Mouse (Mus musculus) heart, embryonic 11.5 days (tissue): ENCODE data around the gene Hexa. TPM values are rescaled to one million over a fixed set of nuclear protein-coding genes. Genes with fewer than 3 reads are reported as not detected.

ENCODE experiments used
- ATAC-seq: fragments of 200-750 bp; cut with Nextera tagmentation; replicated peaks from 2 replicates; pipeline ENCODE4 v1.8.0; 2017; ENCODE audit warnings: moderate library complexity; ENCODE audit not compliant: insufficient number of reproducible peaks, low FRiP score, low TSS enrichment
- H3K27ac ChIP-seq: fragments of 300-500 bp; sonication (generic); 2 replicates; pipeline ENCODE4 v1.5.1; 2014; ENCODE audit warnings: mild to moderate bottlenecking, low read depth, low read length
- H3K27me3 ChIP-seq: fragments of 300-500 bp; sonication (generic); 2 replicates; pipeline ENCODE4 v1.6.1; 2014; ENCODE audit warnings: mild to moderate bottlenecking, low read length, mixed read lengths; ENCODE audit not compliant: control insufficient read depth, insufficient read depth
- H3K36me3 ChIP-seq: fragments of 300-500 bp; sonication (generic); 2 replicates; pipeline ENCODE4 v1.6.1; 2014; ENCODE audit warnings: mild to moderate bottlenecking, low read length, moderate library complexity, mixed read lengths; ENCODE audit not compliant: control insufficient read depth, insufficient read depth
- H3K4me1 ChIP-seq: fragments of 300-500 bp; sonication (generic); 2 replicates; pipeline ENCODE4 v1.6.1; 2014; ENCODE audit warnings: low read length; ENCODE audit not compliant: control insufficient read depth, insufficient read depth
- H3K4me2 ChIP-seq: fragments of 300-500 bp; sonication (generic); 2 replicates; pipeline ENCODE4 v1.6.1; 2014; ENCODE audit warnings: mild to moderate bottlenecking, moderate library complexity
- H3K4me3 ChIP-seq: fragments of 300-500 bp; sonication (generic); 2 replicates; pipeline ENCODE4 v1.5.1; 2014; ENCODE audit warnings: low read depth, low read length
- H3K9ac ChIP-seq: fragments of 300-500 bp; sonication (generic); 2 replicates; pipeline ENCODE4 v1.6.1; 2014; ENCODE audit warnings: mild to moderate bottlenecking, low read depth, low read length, moderate library complexity
- H3K9me3 ChIP-seq: fragments of 300-500 bp; sonication (generic); replicated peaks from 2 replicates; pipeline ENCODE4 v1.6.1; 2016; ENCODE audit warnings: low read length; ENCODE audit not compliant: control insufficient read depth
- WGBS: fragments of 180-500 bp; shearing (Covaris S2); extraction: QIAGEN DNeasy Blood & Tissue Kit; methylation state at CpG from one replicate; pipeline ENCODE4 v1.1.7; 2014; ENCODE audit not compliant: insufficient replicate concordance; 5-methylcytosine and 5-hydroxymethylcytosine counted together
- polyA plus RNA-seq: library from polyadenylated mRNA; unstranded; fragments of >200 nt; fragmentation: Nextera tagmentation; extraction: Ambion mirVana; gene quantifications from 2 replicates; pipeline ENCODE4 v1.2.1, GENCODE M21; 2014

Hexa gene
- polyA plus RNA-seq, 1 experiment from 2014 or later: 67.1 TPM

DNA sequence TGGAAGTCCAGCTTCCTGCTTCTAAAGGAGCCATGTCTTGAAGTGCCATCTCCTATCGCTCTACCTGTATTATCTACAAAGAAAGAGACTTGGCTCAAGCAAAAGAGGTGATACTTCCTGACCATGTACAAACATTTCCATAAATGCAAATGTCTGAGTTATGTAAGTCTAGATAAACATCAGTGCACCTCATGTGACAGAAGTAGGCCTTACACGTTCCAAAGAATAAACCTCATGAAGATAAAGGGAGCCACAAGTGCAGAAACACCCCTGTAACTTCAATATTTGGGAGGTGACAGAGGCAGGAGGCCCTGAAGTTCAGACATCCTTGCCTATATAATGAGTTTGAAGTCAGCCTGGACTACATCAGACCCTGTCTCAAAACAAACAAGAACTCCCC, 32.5 kb downstream of the Hexa start:
- Histone ChIP-seq H3K4me3 (no peak overlapping the region), H3K9me3 (no peaks in the 10 kb centered on the region), H3K27me3 (peaks cover 5% of the 10 kb centered on the region), H3K4me1 (no peaks in the 10 kb centered on the region), H3K36me3 (no peaks in the 10 kb centered on the region), H3K27ac (no peak overlapping the region), H3K4me2 (no peak overlapping the region), H3K9ac (no peak overlapping the region)
- no peak for ATAC-seq
- 75% methylated on average over 2 of the region's 2 CpGs for WGBS

DNA sequence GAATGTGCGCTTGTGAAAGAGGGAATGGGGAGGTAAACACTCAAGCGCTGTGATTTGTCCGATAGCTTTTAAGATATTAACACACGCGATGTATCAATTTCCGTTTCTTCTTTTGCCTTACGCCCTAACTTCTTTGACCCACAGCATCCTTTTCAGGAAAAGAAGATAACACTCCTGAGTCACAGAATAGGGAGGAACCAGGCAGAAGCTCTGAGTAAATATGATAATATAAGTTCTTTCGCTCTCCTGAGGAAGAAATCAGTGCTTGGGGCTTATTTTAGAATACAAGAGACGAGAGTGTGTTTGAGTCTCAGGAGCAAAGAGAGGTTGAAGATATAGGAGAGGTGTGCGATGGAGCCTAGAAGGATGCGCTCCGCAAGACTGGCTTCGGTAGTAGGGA, 38.1 kb downstream of the Hexa start:
- Histone ChIP-seq H3K4me3 (peak overlapping the region; percentile 41), H3K36me3 (no peaks in the 10 kb centered on the region), H3K27ac (no peak overlapping the region), H3K9me3 (no peaks in the 10 kb centered on the region), H3K4me1 (peaks cover 5% of the 10 kb centered on the region), H3K9ac (no peak overlapping the region), H3K27me3 (peaks cover 20% of the 10 kb centered on the region), H3K4me2 (peak overlapping the region; percentile 73)
- no peak for ATAC-seq
- 9% methylated on average over 13 of the region's 13 CpGs for whole genome bisulfite sequencing

DNA sequence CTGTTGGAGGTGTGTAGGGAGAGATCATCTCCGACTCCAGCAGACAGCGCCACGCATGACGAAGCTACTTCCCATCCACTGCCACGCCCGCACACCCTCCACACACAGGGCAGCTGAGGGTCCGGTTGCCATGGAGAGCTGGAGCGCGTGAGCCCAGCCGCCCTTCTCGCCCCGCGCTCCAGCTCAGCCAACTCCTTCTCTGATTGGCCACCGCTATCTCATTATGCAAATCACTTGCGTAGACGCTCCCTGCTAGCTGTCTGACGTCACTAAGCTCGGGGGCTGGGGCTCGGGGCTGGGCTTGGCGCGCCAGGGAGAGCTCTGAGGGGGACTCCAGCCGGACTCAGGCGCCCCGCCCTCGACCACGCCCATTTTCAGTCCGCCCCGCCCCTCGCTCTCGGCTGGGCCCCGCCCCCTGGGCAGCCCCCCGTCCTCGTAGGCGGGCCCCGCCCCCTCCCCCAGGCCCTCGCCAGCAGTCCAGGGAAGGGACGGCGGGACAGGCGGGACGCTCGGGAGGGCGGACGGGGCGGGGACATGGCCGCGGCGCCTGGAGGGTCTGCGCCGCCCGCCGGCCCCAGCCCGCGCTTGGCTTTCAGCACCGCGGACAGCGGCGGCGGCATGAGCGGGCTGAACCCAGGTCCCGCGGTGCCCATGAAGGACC, 38.6 kb downstream of the Hexa start, which contains the start of gene Celf6:
Gene Celf6 (plus strand): TSS at position 74 of the 661 bp plus-strand sequence.
- WGBS: under 1% methylated on average over 47 of the region's 61 CpGs
- Histone ChIP-seq H3K36me3 (no peaks in the 10 kb centered on the region), H3K4me1 (peaks cover 5% of the 10 kb centered on the region), H3K9me3 (no peaks in the 10 kb centered on the region), H3K4me2 (peak within 1 kb of the TSS; percentile 73), H3K9ac (no peak within 1 kb of the TSS), H3K27ac (no peak within 1 kb of the TSS), H3K27me3 (peaks cover 22% of the 10 kb centered on the region), H3K4me3 (peak within 1 kb of the TSS; percentile 41)
- ATAC-seq: peak; percentile 96

DNA sequence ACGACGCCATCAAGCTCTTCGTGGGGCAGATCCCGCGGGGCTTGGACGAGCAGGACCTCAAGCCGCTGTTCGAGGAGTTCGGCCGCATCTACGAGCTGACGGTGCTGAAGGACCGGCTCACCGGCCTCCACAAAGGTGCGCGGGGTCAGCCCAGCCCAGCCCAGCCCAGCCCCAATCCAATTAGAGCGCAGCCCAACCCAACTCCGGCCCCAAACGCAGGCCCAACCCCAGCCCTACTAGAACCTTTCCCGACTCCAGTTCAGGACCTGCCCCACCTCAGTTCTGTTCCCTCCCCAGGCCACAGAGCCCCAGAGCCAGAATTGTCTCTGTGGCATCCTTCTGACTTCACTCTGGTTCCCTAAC, 39.1 kb downstream of the Hexa start:
- Histone ChIP-seq H3K27ac (no peak overlapping the region), H3K4me1 (peaks cover 5% of the 10 kb centered on the region), H3K4me2 (peak overlapping the region; percentile 73), H3K27me3 (peaks cover 23% of the 10 kb centered on the region), H3K9ac (no peak overlapping the region), H3K4me3 (peak overlapping the region; percentile 41), H3K36me3 (no peaks in the 10 kb centered on the region), H3K9me3 (no peaks in the 10 kb centered on the region)
- under 1% methylated on average over 20 of the region's 20 CpGs for WGBS
- ATAC-seq: 0 out of 2 replicates have a peak, but pooled peaks have one; percentile 13

DNA sequence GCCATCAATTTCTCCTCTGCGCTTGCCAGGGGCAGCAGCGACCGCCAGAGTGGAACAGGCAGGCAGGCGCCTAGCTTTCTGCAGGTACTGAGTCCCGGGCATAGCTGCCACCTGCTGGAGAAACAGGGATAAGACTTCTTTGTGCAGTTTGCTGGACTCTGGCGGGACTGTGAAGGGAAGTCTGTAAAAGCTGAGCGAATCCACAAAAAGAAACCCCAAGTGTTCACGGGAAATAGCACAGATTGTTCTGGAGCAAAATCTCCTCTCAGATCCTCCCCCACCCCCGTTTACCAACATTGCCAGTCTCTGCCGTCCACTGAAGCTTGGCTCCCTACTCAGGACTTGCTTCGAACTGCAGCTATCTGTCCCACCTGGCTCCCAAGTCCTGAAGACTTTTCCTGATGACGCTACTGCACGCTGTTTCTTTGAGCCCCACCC, 45.5 kb downstream of the Hexa start:
- Histone ChIP-seq H3K27me3 (peaks cover 30% of the 10 kb centered on the region), H3K9me3 (no peaks in the 10 kb centered on the region), H3K9ac (peak overlapping the region; percentile 47; the same call in 1 of the 2 replicates), H3K36me3 (no peaks in the 10 kb centered on the region), H3K4me2 (peak overlapping the region; percentile 54), H3K4me3 (peak overlapping the region; percentile 27), H3K4me1 (no peaks in the 10 kb centered on the region), H3K27ac (no peak overlapping the region)
- no peak for ATAC-seq
- WGBS: 5% methylated on average over 13 of the region's 13 CpGs

DNA sequence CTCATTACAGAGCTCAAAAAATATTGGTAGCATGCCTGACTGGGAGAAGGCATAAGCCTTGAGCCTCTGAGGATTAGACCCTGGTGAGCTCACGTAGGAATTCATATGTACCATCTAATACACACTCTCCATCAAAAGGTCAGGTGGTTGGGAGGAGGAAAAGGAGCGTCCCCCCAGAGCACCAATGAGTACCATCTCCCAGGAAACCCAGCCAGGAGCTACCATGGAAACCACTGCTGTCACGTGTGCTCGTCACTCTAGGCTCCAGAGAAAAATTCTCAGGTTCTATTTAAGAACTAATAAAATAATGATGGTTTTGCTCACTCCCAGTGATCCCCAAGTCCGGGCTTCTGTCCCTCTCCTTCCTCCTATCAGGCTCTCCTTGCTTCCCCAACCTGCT, 48.9 kb downstream of the Hexa start:
- H3K27me3 ChIP-seq: peaks cover 23% of the 10 kb centered on the region
- no peak overlapping the region for H3K27ac ChIP-seq
- H3K36me3 ChIP-seq: no peaks in the 10 kb centered on the region
- no peaks in the 10 kb centered on the region for H3K4me1 ChIP-seq
- no peak for ATAC-seq
- WGBS: 62% methylated on average over 5 of the region's 5 CpGs
- no peaks in the 10 kb centered on the region for H3K9me3 ChIP-seq
- H3K4me3 ChIP-seq: no peak overlapping the region
- H3K4me2 ChIP-seq: no peak overlapping the region
- no peak overlapping the region for H3K9ac ChIP-seq

DNA sequence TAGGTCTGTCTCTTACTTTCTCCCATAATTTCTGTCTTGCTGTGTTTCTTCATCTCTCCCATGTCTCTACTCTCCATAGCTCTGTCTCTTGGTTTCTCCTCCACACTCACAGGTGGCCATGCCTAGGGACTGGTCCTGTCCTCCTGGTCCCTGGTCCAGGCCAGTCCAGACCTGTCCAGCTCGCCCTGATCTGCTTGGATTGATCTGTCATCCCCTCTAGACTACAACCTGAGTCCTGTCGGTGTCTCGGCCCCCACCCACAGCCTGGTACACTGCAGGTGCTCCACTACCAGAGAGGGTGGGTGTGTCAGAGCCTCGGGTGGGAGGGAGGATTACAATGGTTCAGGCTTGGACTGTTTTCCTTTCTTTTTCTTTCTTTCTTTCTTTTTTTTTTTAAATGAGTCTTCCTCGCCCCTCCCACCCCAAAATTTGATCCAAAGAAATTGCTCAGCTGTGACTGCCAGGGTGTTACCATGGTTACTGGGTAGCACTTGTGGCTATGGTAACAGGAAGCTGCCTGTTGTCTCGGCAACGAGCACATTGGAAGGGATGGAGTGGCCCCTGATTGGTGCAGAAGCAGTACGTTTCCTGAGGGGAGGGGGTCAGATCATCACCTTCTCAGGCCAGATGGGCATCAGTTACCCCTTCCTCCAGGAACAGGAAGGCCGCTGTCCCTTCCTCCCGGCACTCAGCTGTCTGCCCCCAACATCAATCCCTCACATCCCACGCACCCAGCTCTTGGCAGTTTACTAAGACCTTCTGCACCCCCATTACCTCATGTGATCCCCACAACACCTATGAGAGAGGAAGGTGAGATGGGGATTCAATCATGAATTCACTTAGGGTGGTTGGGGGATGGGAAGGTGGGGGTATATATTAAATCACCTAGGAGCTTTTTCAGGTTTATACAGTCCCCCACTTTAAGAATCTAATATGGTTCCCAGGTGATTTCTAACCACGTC, 49.7 kb downstream of the Hexa start:
- no peak overlapping the region for H3K9ac ChIP-seq
- no peaks in the 10 kb centered on the region for H3K4me1 ChIP-seq
- H3K4me3 ChIP-seq: no peak overlapping the region
- H3K27ac ChIP-seq: no peak overlapping the region
- H3K36me3 ChIP-seq: no peaks in the 10 kb centered on the region
- no peak overlapping the region for H3K4me2 ChIP-seq
- WGBS: 44% methylated on average over 12 of the region's 12 CpGs
- ATAC-seq: no peak
- H3K9me3 ChIP-seq: no peaks in the 10 kb centered on the region
- H3K27me3 ChIP-seq: peaks cover 21% of the 10 kb centered on the region

DNA sequence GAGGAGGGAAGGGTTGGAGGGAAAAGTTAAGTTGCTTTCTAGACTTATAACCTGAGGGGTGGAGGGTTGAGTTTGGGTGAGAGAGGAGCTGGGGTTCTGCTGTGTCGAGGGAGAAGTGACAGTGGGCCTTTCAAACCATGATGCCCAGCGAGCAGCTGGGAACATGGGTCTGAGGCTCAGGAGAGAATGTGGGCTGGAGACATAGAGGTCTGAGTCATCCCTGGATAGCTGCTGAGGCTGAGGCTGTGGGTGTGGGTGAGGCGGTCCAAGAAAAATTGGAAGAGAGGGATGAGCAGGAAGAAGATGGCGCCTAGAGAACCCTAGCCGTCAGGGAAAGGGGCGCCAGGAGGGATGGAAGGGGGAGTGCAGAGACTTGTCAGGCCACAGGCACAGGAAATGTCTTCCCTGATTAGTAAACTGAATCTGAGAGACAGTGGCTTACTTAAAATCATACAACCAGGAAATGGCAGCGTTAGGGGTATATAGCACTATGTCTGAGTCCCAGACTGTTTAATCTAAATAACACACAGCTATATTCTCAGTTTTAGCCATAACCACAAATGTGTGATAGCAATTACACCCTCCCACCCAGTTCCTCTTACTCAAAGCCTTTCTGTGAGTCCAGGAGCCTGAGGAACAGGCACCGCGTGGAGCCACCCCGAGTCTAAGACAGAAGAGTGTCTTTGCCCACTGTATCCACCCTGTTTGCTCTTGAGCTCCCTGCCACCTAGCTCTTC, 50.5 kb downstream of the Hexa start:
- Histone ChIP-seq H3K27ac (no peak overlapping the region), H3K4me2 (no peak overlapping the region), H3K4me3 (no peak overlapping the region), H3K9ac (no peak overlapping the region), H3K4me1 (no peaks in the 10 kb centered on the region), H3K9me3 (no peaks in the 10 kb centered on the region), H3K36me3 (no peaks in the 10 kb centered on the region), H3K27me3 (peaks cover 19% of the 10 kb centered on the region)
- ATAC-seq: no peak
- WGBS: 78% methylated on average over 10 of the region's 10 CpGs
